Mouse (Mus musculus): ENCODE results near the gene Fmo9. TPM values are rescaled to one million over a fixed set of nuclear protein-coding genes. Genes with fewer than 3 reads are reported as not detected.

Gene Fmo9
- polyA plus RNA-seq, 1 experiment: not detected

DNA sequence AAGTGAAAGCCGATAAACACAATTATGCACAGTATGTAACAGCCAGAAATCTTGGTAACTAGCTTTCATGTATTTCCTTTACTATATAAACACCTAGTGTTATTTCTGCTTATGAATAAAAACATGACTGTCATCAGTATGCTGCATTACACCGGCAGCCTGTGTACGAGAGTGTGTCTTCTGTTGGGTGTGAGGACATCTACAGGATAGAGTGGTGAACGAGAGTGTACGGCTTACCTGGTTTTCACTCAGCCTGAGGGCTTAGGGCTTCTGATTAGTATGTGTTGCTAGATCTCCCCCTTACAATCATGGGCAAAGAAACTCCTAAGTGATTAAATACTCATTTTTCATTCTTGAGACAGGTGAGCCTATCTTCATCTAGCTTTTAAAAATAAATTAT is 12.4 kb downstream of the Fmo9 start:
- TF ChIP-seq POLR2A (IDR thresholded peaks at IDR 0.05; ENCODE audit: insufficient read length, low read depth) (no peak), MAX (IDR thresholded peaks at IDR 0.05; ENCODE audit: low read depth) (no peak), MYOG (IDR thresholded peaks at IDR 0.05; ENCODE audit: control insufficient read depth in 1 of 3, insufficient read depth in 1 of 3, insufficient read length in 2 of 3, low read depth in 2 of 3) (no peak), SRF (IDR thresholded peaks at IDR 0.05; ENCODE audit: control insufficient read depth, insufficient read length, low read depth) (no peak), CEBPB (IDR thresholded peaks at IDR 0.05; ENCODE audit: insufficient read depth, poor library complexity, severe bottlenecking) (no peak), TCF12 (IDR thresholded peaks at IDR 0.05; ENCODE audit: insufficient read depth, poor library complexity, severe bottlenecking) (no peak), MYOD1 (IDR thresholded peaks at IDR 0.05; ENCODE audit: control insufficient read depth in 1 of 3, insufficient read length in 2 of 3, low read depth in 2 of 3) (no peak), E2F4 (IDR thresholded peaks at IDR 0.05; ENCODE audit: insufficient read depth) (no peak), USF1 (IDR thresholded peaks at IDR 0.05; ENCODE audit: low read depth) (no peak), POLR2AphosphoS2 (IDR thresholded peaks at IDR 0.05; ENCODE audit: insufficient read length, low read depth) (no peak), REST (IDR thresholded peaks at IDR 0.05; ENCODE audit: insufficient read depth, insufficient read length) (no peak), TCF3 (IDR thresholded peaks at IDR 0.05; ENCODE audit: insufficient read length, low read depth) (no peak)
- Histone ChIP-seq H3K27me3 (ENCODE audit: control insufficient read depth, insufficient read depth, insufficient read length) (no peaks in the 10 kb centered on the region), H3K4me2 (ENCODE audit: low read depth) (no peak overlapping the region), H3K79me2 (ENCODE audit: control insufficient read depth, insufficient read depth) (no peaks in the 10 kb centered on the region), H3K4me3 (no peak overlapping the region), H3ac (ENCODE audit: control insufficient read depth, insufficient read length) (no peak overlapping the region), H3K36me3 (ENCODE audit: control insufficient read depth, insufficient read depth) (no peaks in the 10 kb centered on the region)

DNA sequence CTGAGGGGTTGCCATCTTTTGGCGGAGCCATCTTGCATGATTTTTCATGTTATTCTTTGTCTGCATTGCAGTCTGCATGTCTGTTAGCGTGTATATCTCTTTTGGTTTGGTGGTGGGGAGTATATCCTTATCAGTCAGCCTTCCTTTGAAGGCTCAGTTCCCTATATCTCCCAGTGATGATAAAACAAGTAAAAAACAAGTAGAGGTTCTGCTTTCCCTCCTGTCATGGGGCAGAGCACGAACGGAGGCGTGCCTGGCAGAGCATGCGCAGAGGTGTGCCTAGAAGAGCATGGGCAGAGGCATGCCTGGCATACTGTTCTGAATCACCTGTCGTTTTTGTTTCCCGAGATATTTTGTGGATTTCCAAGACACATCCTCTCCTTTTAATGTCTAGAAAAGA is 20.8 kb downstream of the Fmo9 start:
- Histone ChIP-seq H3K27me3 (ENCODE audit: control insufficient read depth, insufficient read depth, insufficient read length) (no peaks in the 10 kb centered on the region), H3ac (ENCODE audit: control insufficient read depth, insufficient read length) (no peak overlapping the region), H3K36me3 (ENCODE audit: control insufficient read depth, insufficient read depth) (no peaks in the 10 kb centered on the region), H3K4me2 (ENCODE audit: low read depth) (no peak overlapping the region), H3K79me2 (ENCODE audit: control insufficient read depth, insufficient read depth) (no peaks in the 10 kb centered on the region), H3K4me3 (no peak overlapping the region)
- TF ChIP-seq MYOD1 (IDR thresholded peaks at IDR 0.05; ENCODE audit: control insufficient read depth in 1 of 3, insufficient read length in 2 of 3, low read depth in 2 of 3) (no peak), POLR2AphosphoS2 (IDR thresholded peaks at IDR 0.05; ENCODE audit: insufficient read length, low read depth) (no peak), MAX (IDR thresholded peaks at IDR 0.05; ENCODE audit: low read depth) (no peak), TCF12 (IDR thresholded peaks at IDR 0.05; ENCODE audit: insufficient read depth, poor library complexity, severe bottlenecking) (no peak), CEBPB (IDR thresholded peaks at IDR 0.05; ENCODE audit: insufficient read depth, poor library complexity, severe bottlenecking) (no peak), MYOG (IDR thresholded peaks at IDR 0.05; ENCODE audit: control insufficient read depth in 1 of 3, insufficient read depth in 1 of 3, insufficient read length in 2 of 3, low read depth in 2 of 3) (no peak), USF1 (IDR thresholded peaks at IDR 0.05; ENCODE audit: low read depth) (no peak), REST (IDR thresholded peaks at IDR 0.05; ENCODE audit: insufficient read depth, insufficient read length) (no peak), E2F4 (IDR thresholded peaks at IDR 0.05; ENCODE audit: insufficient read depth) (no peak), SRF (IDR thresholded peaks at IDR 0.05; ENCODE audit: control insufficient read depth, insufficient read length, low read depth) (no peak), POLR2A (IDR thresholded peaks at IDR 0.05; ENCODE audit: insufficient read length, low read depth) (no peak), TCF3 (IDR thresholded peaks at IDR 0.05; ENCODE audit: insufficient read length, low read depth) (no peak)

DNA sequence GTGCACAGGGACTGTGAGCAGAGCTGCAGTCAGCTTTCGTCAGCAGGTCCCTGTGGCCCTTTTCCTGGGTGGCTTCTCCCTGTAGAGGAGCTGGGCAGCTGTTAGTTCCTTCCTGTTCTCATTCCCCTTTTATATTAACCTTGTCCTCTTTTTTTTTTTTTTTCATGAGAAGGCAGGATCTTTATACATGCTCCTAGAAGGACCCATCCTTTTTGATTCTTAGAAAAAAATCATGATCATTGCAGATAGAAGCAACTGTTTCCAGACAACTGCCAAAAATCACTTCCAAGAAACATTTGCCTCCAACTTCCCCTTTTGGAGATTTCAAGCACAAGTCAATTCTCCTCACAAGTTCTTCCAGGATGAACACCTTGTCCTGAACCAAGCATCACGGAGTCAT is 34.1 kb downstream of the Fmo9 start, which contains the start of gene Gm4847:
TSS of gene Gm4847 (minus strand) at position 101 of the 400 bp plus-strand sequence.
- H3K36me3 ChIP-seq (ENCODE audit: control insufficient read depth, insufficient read depth): no peaks in the 10 kb centered on the region
- H3K27me3 ChIP-seq (ENCODE audit: control insufficient read depth, insufficient read depth, insufficient read length): no peaks in the 10 kb centered on the region
- no peak within 1 kb of the TSS for H3K4me2 ChIP-seq (ENCODE audit: low read depth)
- TF ChIP-seq USF1 (IDR thresholded peaks at IDR 0.05; ENCODE audit: low read depth) (no peak), MYOG (IDR thresholded peaks at IDR 0.05; ENCODE audit: control insufficient read depth in 1 of 3, insufficient read depth in 1 of 3, insufficient read length in 2 of 3, low read depth in 2 of 3) (no peak), CEBPB (IDR thresholded peaks at IDR 0.05; ENCODE audit: insufficient read depth, poor library complexity, severe bottlenecking) (no peak), POLR2AphosphoS2 (IDR thresholded peaks at IDR 0.05; ENCODE audit: insufficient read length, low read depth) (no peak)
- H3K79me2 ChIP-seq (ENCODE audit: control insufficient read depth, insufficient read depth): no peaks in the 10 kb centered on the region
- H3ac ChIP-seq (ENCODE audit: control insufficient read depth, insufficient read length): no peak within 1 kb of the TSS
- no peak within 1 kb of the TSS for H3K4me3 ChIP-seq

Other genes starting within 250 kb of the Fmo9 start
- gene Gm4846, start 184.3 kb downstream of the Fmo9 start, polyA plus RNA-seq (2012; fragmentation: generic; extraction: Trizol): not detected
- gene Gm4847, start 34.2 kb downstream of the Fmo9 start, polyA plus RNA-seq (2012; fragmentation: generic; extraction: Trizol): not detected